Mouse (Mus musculus) ovary, postnatal 14 days (tissue): ENCODE measurements around the gene Sprn.
"Not testable (repeated sequence)": the region's sequence is repeated elsewhere in the genome, so short reads cannot be mapped to it uniquely, and the experiment has no call there.

Experiments
- DNase-seq: peaks from one replicate; pipeline ENCODE4 v3.0.0; 2022; ENCODE audit warnings: low spot score

Gene Sprn

DNA sequence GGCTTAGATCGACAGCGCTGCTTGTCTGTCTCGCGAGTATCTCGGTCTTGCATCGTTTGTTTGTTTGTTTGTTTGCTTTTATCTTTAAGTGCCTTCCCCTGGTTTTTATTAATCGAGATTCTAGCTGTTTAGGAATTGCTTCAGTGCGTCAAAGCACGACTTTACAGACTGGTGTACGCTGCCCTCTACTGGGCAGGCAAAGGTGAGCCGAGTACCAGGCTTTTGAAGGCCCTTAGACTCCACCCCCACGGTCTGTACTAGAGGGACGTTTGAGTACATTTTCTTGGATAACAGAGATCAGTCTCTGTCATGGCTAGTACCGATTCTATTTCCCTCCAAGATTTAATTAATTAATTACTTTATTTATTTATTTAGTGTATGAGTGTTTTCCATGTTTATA, 13.3 kb downstream of the Sprn start:
- peak; percentile 48 for DNase-seq

DNA sequence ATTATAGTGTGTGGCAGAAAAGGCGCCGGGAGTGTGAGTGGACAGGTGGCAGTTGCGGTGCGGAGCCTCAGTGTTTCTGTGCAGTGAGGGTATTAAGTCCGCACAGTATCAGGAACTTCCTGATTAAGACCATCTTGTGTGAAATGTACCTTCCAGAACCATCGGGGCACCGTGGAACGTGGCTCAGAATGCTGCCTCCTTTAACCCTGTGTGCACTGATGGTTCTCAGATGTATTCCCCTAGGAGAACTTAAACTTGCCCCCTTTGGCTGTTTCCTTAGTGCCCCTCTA, 16.7 kb downstream of the Sprn start:
- no peak for DNase-seq

DNA sequence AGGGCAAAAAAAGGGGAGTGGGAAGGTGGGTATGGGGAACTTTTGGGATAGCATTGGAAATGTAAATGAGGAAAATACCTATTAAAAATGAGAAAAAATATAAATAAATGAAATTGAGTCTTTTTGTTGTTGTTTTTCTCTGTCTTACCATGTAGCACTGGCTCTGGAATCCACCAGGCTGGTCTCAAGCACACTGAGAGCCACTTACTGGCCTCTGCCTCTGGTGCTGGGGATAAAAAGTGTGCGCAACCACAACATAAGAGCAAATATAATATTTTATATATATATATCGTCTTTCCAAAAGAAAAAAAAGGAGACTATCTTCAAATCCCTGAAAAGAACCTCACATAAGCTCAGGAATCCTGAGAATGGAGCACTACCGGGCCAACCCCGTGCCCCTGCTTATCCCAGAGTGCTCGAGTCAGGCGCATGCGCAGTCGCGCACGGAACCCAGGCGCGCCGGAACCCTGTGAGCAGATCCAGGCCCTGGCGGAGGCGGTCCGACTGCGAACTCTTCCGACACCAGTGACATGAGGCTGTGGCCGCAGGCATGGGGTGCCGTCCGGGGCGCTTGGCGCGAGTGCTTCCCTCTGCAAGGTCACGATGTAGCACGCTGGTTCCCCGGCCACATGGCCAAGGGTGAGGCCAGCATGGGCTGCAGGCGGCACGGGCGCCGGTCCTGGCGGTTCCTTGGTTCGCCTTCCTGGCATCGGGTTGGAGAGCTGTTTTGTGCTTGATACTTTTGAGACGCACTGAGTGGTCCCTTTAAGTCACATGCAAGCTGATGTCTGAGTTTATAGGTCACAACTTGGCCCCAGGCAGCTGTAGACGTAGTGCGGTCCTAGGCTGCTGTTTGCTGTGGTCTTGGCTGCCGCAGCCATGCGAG, 17.3 kb downstream of the Sprn start, which contains the start of gene Mtg1:
Mtg1 (plus strand) TSS at position 430 of the 886 bp plus-strand sequence.
- peak; percentile 97 for DNase-seq

DNA sequence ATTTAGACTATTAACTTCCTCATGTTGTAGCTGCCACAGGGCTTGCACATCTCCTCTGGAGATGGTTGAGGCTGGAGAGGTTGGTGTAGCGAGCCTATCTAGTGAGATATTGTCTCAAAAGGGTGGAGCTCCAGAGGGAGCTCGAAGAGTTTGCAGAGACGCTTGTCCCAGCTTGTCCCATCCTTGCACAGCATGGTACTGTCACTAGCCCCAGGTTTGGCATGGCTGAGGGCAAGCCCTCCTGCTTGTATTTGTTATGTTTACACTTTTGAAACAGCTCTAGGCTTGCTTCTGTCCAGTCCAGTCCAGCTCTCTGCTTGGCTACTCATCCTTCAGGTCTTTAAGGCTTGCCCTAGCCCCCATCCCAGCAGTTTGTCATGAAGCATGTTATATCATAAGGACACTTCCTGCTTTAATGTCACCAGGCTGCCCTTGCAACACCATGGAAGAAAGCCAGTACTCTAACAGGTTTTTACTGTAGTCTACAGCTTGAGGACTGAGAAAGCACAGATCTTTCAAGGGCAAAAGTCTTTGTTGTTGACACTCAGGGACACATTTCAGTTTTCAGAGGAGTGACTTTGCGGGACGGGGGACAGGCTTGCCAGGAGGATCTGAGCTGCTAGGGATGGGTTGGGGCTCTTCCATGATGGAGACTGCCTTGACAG, 19.4 kb downstream of the Sprn start:
- DNase-seq, result no peak

DNA sequence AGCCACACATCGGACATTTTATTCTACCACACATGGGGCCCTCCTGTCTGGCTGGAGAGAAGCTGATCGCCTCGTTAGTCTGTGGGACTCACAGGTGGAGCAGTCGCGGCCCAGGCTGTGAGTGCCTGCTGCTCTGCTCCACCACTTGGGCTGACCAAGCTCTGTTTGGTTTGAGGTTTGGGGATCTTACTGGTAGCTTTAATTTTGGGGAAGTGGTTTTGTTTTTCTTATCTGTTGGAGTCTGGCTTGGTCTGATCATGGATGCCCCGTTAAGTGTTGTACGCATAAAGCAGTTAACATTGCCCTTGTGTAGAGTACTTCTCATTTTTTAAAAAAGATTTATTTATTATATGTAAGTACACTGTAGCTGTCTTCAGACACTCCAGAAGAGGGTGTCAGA, 20.6 kb downstream of the Sprn start:
- not testable (repeated sequence) for DNase-seq

DNA sequence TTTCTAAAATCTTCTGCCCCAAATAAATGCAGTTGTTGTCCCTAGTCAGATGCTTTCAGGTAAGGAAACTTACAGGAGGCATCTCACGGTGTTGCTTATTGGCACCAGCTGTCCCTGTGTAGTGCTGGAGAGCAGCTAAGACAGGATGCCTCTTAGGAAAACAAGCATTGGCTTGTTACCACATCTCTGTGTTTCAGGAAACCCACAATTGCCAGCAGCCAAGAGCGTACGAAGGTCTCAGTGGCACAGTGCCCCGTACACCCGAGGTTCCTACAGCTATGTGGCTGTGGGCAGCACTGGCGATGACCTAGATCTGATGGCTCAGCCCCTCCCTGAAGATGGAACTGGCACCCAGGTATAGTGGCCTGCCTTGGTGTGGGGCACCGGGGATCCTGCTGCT, 22.5 kb downstream of the Sprn start:
- not testable (repeated sequence) for DNase-seq

DNA sequence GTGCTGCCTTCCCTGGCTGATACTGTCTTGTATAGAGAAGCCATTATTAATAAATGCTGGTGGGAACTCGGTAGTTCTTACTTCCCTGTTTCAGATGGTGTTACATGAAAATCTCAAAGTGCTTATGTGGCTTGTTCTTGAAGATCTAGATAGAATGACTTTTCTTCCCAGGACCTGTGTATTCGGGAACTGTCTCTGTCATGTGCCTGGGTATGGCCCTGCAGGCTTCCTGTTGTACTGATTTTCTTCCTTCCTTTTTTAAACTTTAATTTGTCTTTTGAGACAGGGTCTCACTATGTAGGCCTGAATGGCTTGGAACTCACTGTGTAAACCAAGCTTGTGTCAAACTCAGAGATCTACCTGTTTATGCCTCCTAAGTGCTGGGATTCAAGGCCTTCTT, 26.8 kb downstream of the Sprn start:
- no peak for DNase-seq

DNA sequence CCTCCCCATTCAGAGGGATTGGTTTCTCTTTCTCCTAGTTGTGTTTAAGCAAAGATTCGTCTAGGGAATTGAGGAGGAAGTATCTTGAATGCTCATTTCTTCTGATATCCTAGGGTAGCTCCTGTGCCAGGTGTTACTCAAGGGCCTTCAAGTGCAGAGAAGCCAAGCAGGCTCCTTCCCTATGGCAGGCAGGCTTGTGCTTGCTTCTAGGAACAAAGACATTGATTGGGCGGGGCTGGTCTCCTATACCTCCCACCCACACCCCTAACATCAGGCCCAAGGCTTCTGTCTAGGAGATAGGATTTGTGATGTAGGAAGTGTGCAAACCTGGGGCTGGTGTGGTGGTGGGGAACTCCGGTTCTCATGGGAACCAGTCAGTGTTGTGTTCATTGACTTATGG, 27.7 kb downstream of the Sprn start:
- DNase-seq, result no peak

DNA sequence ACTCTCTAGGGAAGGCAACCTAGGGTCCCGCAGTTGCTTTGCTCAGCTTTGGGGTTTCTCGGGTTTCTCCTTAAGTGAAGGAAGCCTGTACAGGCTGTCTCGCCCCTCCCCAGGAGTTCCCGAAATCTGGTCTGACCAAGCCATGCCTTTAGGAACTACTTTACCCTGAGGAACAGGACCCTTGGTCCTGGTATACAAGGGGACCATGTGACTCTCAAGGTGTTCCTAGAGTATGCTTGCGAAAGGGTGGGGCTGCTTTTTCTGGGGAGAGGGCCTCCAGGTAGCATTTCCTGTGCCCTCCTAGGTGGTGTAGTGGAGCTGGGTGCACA, 28.7 kb downstream of the Sprn start:
- DNase-seq, result no peak

DNA sequence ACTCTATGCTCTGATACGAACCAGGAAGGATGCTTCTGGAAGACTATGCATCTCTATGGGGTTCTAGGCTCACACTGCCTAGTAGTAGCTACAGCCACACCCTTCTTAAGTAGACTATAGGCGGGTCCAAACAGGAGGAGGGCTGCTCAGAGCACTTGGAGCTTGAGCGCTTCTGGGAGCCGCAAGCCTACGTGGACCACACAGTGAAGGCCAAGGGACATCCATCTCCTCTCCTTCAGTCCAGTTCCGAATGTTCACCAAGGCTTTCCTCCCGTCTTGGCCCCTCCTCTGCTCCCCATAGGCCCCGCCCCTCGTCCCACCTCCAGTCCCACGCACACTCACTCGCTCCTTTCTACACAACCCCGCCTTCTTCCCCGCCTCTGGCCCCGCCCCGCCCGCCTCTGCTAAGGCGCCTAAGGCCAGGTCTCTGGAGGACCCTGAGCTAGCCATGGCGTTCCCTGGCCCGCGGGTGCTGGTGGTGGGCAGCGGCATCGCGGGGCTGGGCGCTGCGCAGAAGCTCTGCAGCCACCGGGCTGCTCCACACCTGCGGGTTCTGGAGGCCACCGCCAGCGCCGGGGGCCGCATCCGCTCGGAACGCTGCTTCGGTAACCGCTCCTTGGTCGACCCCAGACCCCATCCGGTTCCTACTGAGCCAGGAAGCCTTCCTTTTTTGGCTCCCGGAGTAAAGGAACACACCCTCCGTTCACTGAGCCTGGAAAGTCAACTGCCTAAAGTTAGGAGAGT, 29.2 kb downstream of the Sprn start:
- DNase-seq, result peak; percentile 87

DNA sequence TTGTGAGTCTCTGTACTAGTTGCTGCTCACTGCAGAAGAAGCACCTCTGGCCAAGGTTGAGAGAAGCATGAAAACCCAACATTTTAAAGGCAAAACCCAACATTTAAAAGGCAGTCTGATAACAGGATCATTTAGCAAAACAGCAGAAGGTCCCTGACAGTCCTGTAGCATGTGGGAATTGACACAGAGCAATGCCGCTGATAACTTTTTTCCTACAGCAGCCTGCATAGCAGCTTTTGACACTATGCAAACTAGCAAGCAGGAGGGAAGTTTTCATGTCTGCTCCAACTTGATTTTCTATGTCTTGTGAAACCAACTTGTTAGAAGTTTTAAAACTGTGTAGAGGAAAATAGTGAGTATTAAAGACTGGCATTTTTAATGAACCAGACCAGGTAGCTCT, 30.3 kb downstream of the Sprn start:
- DNase-seq, result no peak

DNA sequence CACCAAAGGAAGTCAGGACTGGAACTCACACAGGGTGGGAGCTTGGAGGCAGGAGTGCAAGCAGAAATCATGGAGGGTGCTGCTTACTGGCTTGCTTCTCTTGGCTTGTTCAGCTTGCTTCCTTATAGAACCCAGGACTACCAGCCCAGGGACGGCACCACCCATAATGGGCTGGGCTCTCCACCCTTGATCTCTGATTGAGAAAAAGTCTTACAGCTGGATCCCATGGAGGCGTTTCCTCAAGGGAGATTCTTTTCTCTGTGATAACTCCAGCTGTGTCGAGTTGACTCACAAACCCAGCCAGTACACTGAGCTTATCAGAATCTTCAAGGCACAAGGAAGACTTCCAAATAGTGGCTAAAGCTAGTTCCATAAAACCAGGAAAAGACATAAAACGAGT, 31.9 kb downstream of the Sprn start:
- no peak for DNase-seq

DNA sequence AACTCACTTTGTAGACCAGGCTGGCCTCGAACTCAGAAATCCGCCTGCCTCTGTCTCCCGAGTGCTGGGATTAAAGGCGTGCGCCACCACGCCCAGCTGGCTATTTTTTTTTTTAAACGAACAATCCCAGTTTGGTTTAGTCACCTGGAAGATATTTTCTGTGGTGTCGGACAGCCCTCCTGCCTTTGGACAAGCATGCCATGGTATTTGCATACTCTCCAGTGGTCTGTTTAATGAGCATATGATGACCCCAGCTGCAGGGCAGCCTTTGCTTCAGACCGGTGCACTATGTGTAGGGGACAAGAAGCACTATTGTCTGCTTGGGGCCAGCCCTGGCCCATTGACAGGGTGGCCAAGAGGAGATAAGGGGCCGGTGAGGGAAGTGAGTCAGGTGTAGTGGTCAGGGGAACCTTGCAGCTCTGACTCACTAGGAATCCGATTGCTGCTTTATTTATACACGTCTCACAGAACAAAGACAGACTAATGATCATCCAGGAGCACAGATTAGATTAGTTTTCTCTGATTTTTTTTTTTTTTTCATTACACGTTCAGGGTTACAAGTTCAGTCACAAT, 33.3 kb downstream of the Sprn start:
- DNase-seq, result no peak

DNA sequence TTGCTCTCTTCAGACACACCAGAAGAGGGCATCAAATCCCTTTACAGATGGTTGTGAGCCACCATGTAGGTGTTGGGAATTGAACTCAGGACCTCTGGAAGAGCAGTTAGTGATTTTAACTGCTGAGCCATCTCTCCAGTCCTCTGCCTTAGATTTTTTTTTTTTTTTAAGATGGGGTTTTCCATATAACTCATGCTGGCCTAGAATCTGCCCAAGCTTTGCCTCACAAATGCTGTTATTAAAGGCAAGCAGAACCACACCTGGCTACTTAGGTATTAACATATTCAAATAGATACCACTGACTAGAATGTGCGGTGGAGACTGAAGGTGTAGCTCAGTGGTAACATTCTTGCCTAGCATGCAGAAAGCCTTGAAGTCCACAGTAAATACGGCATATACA, 34.2 kb downstream of the Sprn start:
- DNase-seq, result no peak

DNA sequence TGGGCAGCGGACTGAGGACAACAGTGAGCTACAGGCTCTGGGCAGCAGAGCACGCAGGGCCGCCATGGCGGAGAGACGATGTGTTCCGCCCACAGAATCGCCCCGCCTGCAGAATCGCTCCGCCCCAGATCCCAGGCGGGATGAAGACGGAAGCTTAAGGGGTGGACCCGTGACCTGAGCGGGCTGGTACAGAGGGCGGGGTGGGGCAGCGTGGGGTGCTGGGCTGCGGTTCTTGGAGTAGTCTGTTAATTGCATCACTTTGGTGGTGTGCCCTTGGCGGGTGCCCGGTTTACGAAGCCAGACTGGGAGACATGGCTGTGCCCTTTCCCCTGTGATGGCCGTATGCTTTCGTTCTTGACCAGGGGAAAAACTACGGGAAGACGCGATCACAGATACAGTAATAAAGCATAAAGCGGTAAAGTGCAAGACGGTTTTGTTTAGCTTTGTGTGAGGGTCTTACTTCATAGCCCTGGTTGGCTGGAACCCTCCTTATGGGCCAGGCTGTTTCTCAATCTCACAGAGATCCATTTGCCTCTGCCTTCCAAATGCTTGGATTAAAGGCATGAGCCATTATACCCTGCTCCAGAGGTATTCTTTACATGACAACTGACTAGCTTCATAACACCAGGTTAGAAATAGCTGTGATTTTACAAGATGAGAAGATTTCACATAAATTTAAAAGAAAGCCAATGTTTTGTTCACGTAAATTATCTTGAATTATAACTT, 38.2 kb downstream of the Sprn start, which contains the start of gene Echs1:
Echs1 (minus strand) TSS at position 148 of the 726 bp plus-strand sequence.
- peak; percentile 73 for DNase-seq

DNA sequence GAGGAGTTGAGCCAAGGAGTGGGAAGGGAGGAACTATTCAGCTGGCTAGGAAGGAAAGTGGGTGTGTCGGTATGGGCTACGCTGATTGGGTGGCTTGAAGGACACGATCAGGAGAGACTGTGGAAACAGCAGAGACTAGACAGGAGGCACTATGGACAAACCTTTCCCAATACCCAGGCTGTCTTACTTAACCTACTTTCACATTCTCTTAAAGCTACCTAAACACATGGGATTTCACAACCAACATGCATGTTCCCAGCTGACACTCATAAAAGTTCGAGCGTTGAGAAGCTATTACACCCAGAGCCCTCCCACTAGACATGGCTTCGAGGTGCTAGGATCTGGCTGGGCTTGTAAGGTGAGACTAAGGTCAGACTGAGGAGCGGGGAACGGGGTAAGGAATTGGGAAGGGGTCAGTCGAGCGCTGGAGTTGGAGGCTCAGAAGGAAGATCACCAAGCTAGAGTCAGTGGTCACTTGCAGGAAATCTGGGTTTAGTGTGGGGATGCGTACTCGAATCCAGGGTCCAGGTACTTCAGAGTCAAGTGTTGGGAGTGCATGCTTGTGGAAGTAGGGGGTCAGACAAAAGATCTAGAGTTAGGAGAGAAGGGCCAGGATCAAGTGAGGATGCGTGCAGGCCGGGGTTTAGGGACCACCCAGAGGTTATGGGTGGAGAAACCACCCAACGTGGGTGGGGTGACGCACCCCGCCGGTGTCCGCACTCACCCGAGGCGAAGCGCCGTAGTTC, 38.9 kb downstream of the Sprn start, which contains the start of gene Paox:
Paox (plus strand) TSS at position 217 of the 746 bp plus-strand sequence.
- peak; percentile 46 for DNase-seq

DNA sequence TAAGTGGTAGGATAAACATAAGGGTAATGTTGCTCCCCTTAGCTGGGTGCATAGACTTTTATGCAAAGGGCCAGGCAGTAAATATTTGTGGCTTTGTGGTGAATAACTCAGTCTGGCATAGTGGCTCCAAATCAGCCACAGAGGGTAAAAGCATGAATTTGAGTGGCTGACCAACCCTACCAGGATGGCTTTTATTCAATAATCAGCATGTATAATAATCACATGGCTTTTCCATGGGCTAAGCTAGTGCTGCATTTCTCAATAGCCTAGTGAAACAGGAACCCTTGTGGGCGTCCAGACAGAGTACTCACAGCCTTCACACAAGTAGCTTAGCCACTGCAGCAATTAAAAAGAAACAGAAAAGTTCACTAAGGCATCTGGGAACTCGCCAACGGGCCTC, 42.7 kb downstream of the Sprn start:
- DNase-seq, result no peak

DNA sequence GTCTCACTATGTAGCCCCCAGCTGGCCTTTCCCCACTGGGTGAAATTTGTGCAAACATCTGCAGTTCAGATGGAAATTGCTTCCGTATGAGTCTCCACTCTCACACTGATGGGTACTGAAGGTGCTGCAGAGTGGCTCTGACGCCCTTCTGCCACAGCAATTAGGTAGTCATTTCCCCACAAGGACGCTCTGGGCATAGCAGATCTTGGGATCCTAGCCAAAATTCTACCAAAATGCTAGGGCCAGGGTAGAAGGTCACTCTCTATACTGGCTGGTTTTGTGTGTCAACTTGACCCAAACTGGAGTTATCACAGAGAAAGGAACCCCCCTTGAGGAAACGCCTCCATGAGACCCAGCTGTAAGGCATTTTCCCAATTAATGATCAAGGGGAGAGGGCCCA, 50.7 kb downstream of the Sprn start:
- no peak for DNase-seq

DNA sequence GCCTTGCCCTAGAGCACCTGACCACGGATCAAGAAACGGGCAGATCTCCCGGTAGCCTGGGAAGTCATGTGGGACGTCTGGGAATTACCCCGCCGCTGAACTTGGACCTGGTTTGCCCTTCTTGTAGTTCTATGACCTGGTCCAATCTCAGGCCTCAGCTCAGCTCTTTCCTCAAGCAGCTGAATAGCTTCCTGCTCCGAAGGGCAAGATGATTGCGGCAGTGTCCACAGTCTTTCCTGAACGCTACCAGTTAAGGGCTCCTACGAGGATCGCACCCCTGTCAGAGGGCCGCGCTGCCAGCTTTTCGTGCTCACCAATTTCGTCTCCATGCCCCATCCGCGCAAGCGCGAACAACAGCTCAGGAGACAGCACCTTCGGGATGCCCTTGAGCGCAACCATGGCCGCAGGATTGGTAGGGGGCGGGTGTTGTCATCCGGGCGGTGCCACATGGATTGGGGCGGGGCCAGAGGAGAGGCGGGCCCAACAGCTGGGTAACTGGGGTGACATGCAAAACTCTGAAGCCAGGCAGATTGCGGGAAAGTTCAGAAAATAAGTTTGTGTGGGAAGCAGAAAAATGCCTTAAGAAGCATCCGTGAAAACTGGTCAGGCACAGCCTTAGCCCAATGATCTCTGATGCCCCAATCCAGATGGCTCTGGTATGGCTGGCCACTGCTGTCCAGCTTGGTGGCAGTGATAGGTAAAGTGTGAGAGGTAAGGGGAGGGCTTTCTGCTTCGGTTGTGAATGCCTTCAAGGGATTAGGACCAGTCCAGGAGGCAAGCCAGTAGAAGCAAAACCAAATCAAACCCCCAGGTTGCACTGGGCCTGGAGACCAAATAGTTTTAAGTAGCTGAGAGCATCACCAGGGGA, 52.5 kb downstream of the Sprn start, which contains the start of gene Fuom:
Fuom (minus strand) TSS at position 449 of the 868 bp plus-strand sequence.
- DNase-seq, result peak; percentile 76

DNA sequence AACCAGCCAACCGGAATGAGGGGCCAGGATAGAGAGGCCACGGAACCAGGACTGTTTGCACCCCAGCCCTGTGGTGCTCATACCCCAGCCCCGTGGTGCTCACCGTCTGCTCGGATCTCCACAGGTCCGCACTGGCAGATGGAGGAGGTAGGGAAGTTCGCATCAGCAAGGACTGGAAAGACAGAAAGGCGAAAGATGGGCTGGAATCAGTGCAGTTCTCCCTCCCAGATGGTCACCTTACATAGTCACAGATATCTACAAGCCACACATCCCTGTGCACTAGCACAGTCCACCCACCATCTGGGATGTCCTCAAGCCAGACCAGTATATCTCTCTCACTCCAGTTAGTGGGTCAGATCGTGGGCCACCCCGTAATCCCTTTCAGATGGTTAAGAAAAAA, 53.2 kb downstream of the Sprn start:
- no peak for DNase-seq
